Mouse (Mus musculus) layer of hippocampus, postnatal 36 days (tissue): ENCODE results near the gene Phb. TPM values are rescaled to one million over a fixed set of nuclear protein-coding genes. Genes with fewer than 3 reads are reported as not detected.
A peak's percentile ranks its signal among the peaks of the same experiment; 100 is the strongest.

ENCODE experiments used
- DNase-seq, 2 experiments: peaks; one replicate each; pipeline ENCODE4 v3.0.0; 2022
- total RNA-seq, 2 experiments: library from RNA; stranded (reverse); gene quantifications; 2 replicates each; pipeline ENCODE4 v1.2.3; 2021

The Phb gene
- total RNA-seq, 2 experiments from 2014 or later, result 105 to 106 TPM

GRCm38 (mm10) chr11:95712563-95713224, 45.9 kb downstream of the Phb start, which contains the start of gene Zfp652:
Zfp652 (plus strand) TSS chr11:95712673.
- peak; percentile 64 to 74 for DNase-seq

GRCm38 (mm10) chr11:95713225-95713810, 46.6 kb downstream of the Phb start:
- DNase-seq, result peak; percentile 56 to 57

- DNase-seq, result no peak
Observed at GRCm38 (mm10) chr11:95713811-95714241, 47.1 kb downstream of the Phb start.

- DNase-seq, result no peak
Observed at GRCm38 (mm10) chr11:95714411-95714810, 47.7 kb downstream of the Phb start.

- peak in 1 of 2 experiments; percentile 12 for DNase-seq
Observed at GRCm38 (mm10) chr11:95716136-95716535, 49.4 kb downstream of the Phb start.

GRCm38 (mm10) chr11:95719356-95719755, 52.6 kb downstream of the Phb start:
- no peak for DNase-seq

GRCm38 (mm10) chr11:95723287-95723686, 56.5 kb downstream of the Phb start, which contains the start of gene B130006D01Rik:
B130006D01Rik (plus strand) TSS chr11:95723587.
- DNase-seq, result no peak

- DNase-seq, result no peak
Observed at GRCm38 (mm10) chr11:95724466-95724865, 57.7 kb downstream of the Phb start.

- DNase-seq, result no peak
Observed at GRCm38 (mm10) chr11:95726156-95726555, 59.4 kb downstream of the Phb start.

- DNase-seq, result no peak
Observed at GRCm38 (mm10) chr11:95727947-95728346, 61.2 kb downstream of the Phb start.

- no peak for DNase-seq
Observed at GRCm38 (mm10) chr11:95728916-95729907, 62.5 kb downstream of the Phb start.

Other genes starting within 250 kb of the Phb start
- 10 to 100 TPM; 15.3 to 17.2 TPM for gene Nxph3, start 152.4 kb upstream of the Phb start, total RNA-seq
- gene Ngfr, start 79.2 kb upstream of the Phb start, total RNA-seq, result 1 to 10 TPM in 1 of 2 experiments, under 1 TPM in 1; 0.91 to 1.3 TPM
- 10 to 100 TPM; 47.9 to 54.6 TPM for gene Zfp652, start 45.7 kb downstream of the Phb start, total RNA-seq
- 1 to 10 TPM; 1.5 to 1.9 TPM for gene B130006D01Rik, start 56.6 kb downstream of the Phb start, total RNA-seq
- 10 to 100 TPM; 55.8 to 62.3 TPM for gene Phospho1, start 157.5 kb downstream of the Phb start, total RNA-seq
- gene Gngt2, start 170.3 kb downstream of the Phb start, total RNA-seq, result 1 to 10 TPM; 3.1 to 4.7 TPM
- gene Abi3, start 175.5 kb downstream of the Phb start, total RNA-seq, result 1 to 10 TPM; 6.2 to 6.4 TPM
- gene B4galnt2, start 247.9 kb downstream of the Phb start, total RNA-seq, result not detected